Mouse (Mus musculus) urinary bladder, adult 18-20 months (tissue): ENCODE measurements around the gene Spaca9.

Experiments used
- DNase-seq, 2 experiments: peaks; one replicate each; pipeline ENCODE4 v3.0.0; 2022; ENCODE audit warnings: low spot score in 2 of 2, mixed read lengths in 2 of 2

Gene Spaca9

GRCm38 (mm10) chr2:28699361-28700335 lies at the start of gene Spaca9, which contains the start of gene Ak8:
Gene Spaca9, minus strand, starts transcription at chr2:28699727.
Gene Ak8, plus strand, starts transcription at chr2:28700164.
- DNase-seq, result peak; percentile 56 to 73

GRCm38 (mm10) chr2:28747705-28748104 lies 48.2 kb upstream of the Spaca9 start:
- no peak for DNase-seq

GRCm38 (mm10) chr2:28746682-28747332 lies 47.3 kb upstream of the Spaca9 start:
- DNase-seq, result no peak

DNA sequence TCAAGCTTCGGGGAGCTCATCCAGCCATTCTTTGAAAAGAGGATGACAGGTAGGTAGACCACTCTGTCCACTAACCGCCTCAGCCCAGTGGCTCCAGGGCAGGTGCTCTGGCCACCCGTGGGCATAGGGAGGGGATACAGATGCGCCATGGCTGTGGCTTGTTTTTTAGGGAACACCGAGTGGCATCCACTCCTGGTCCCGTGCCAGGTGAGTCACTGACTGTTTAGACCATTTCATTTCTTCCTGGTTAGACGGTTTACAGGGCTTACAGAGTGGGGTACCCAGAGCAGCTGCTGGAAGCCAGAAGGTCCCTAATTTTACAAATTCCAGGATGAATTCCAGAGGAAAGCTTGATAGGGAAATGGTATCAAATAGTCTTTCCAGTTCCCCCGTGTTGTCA lies 43.2 kb upstream of the Spaca9 start:
- DNase-seq, result no peak

DNA sequence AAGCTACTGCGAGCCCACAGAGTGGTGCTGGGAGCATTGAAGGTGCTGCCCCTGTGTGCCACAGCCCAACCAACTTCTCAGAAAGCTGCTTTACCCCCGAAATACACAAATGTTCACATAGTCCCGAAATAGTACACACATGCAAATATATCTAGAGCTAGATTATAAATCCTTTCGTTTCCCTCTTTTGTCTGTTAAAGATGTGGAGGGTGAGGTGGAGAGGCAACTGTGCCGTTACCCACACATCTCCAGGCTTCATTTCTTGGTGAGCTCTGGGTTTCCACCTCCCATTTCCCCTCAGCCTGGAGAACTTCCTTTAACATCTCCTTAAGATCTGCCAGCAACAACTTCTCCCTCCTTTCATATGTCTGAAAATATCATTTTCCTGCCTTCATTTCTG lies 40.6 kb upstream of the Spaca9 start:
- DNase-seq, result no peak

DNA sequence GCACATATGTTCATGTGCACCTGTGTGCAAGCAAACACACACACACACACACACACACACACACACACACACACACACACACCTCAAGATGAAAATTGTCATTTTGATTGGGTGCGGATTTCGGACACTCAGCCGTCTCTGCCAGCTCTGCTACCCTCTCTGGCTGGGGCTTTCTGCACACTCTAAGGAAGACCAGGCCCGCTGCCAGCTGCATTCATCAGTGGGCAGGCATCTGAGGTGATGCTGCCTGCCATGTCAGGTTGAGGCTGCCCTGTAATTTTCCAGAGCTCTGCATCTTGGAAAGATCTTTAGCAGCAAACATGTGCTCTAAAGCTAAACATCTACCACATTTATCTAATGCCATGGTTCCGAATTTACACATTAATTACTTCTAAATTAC lies 37.6 kb upstream of the Spaca9 start:
- no peak for DNase-seq

DNA sequence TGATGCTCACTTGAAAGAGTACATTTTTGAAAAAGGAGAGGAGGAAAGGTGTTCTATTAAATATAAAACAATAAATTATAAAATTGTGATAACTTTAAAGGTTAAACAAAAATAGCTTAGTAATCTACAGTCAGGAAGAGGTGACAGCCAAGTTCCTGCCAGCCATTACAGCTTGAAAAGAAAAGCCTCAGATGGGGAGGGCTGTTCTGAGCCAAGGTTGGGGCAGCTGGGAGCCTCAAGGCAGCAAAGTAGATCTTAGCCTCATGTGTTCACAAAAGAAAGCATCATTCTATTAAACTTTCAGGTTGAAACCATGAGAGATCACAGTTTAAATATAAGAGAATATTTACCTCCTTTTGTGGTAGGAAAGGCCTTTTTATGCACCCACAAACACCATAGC lies 31.1 kb upstream of the Spaca9 start:
- no peak for DNase-seq

- no peak for DNase-seq
These were observed 28.4 kb upstream of the Spaca9 start for GRCm38 (mm10) chr2:28727786-28728404.

- DNase-seq, result no peak
These were observed 24.4 kb upstream of the Spaca9 start for GRCm38 (mm10) chr2:28723912-28724311.

GRCm38 (mm10) chr2:28722419-28722818 lies 22.9 kb upstream of the Spaca9 start:
- no peak for DNase-seq

GRCm38 (mm10) chr2:28713036-28713435 lies 13.5 kb upstream of the Spaca9 start:
- no peak for DNase-seq

GRCm38 (mm10) chr2:28706787-28707186 lies 7.3 kb upstream of the Spaca9 start:
- no peak for DNase-seq

GRCm38 (mm10) chr2:28706106-28706636 lies 6.6 kb upstream of the Spaca9 start:
- no peak for DNase-seq

DNA sequence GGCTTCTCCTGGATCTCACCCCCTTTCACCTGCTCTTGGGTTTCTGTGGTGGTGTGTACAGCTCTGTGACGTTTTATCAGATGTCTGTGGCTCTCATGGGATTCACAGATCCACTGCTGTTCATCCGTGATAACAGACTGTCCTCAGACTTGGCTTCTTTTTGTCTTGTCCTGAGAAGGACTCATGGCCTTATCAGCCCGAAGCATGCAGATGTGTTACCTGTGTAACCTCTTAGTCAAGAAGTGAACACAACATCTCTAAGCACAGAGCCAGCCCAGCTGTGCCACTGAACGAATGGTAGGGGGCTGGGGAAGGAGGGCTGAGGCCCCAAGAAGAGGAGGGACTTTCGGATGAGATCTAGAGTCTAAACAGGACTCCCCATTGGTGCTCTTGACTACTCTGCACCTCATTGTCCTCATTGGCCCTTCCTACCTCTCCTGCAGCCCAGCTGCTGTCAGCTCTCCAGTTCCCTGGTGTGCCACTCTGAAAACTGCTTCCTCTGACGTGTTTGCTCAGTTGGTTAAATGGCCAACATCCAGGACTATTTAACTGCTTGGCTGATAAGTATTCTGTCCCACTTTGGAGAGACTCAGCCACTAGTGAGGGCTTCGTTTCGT lies 2.2 kb upstream of the Spaca9 start:
- no peak for DNase-seq

GRCm38 (mm10) chr2:28698566-28698965 lies 961 bp downstream of the Spaca9 start:
- DNase-seq, result no peak

GRCm38 (mm10) chr2:28692692-28693091 lies 6.8 kb downstream of the Spaca9 start:
- no peak for DNase-seq

GRCm38 (mm10) chr2:28688431-28688830 lies 11.1 kb downstream of the Spaca9 start:
- DNase-seq, result no peak

DNA sequence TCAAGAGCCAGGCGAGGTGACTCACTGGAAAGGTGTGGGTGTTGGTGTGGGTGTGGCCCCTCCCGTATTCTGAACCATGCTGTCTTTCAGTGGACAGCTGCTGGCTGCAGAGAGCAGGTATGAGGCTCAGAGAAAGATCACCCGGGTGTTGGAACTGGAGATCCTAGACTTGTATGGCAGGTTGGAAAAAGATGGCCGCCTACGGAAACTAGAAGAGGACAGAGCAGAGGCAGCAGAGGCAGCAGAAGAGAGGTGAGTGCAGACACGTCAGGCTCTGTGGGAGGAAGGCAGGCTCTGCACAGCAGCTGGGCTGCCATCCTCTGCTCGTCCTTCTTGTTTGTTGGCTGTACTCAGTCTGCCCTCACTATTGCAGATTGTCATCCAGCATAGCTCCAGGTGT lies 13.6 kb downstream of the Spaca9 start:
- no peak for DNase-seq

- DNase-seq, result peak in 1 of 2 experiments; percentile 27
These were observed 17.8 kb downstream of the Spaca9 start for GRCm38 (mm10) chr2:28681718-28682117.

DNA sequence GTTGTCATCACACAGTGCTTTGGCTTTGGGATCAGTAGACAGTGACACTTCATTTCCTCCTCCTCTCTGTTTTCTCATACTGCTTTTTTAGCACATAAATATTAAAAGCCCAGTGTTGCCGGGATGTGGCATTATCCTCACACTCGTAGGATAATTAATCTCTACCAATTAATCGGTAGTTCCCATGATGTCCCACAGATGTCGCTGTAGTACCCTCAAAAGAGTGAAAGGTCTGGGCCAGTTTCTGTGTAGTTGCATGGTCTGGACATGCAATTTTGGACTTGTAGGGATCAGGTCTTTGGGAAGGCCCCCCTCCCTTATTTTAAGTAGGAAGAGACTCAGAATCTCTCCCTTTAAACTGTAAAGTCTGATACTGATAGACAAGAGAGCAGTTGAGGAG lies 18.8 kb downstream of the Spaca9 start:
- no peak for DNase-seq

DNA sequence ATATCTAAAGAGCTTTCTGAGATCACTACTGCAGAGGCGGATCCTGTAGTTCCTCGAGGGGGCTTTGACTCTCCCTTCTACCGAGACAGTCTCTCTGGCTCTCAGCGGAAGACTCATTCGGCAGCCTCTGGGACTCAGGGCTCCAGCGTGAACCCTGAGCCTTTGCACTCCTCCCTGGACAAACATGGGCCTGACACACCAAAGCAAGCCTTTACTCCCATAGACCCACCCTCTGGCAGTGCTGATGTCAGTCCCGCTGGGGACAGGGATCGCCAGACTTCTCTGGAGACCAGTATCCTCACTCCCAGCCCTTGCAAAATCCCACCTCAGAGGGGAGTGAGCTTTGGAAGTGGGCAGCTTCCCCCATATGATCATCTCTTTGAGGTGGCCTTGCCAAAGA lies 23.5 kb downstream of the Spaca9 start:
- no peak for DNase-seq

GRCm38 (mm10) chr2:28671438-28671837 lies 28.1 kb downstream of the Spaca9 start:
- DNase-seq, result no peak
